Mouse (Mus musculus) heart, embryonic 12.5 days (tissue): ENCODE results near the gene Mid1. TPM values are rescaled to one million over a fixed set of nuclear protein-coding genes. Genes with fewer than 3 reads are reported as not detected.
A peak's percentile ranks its signal among the peaks of the same experiment; 100 is the strongest.

Experiments
- ATAC-seq: fragments of 200-750 bp; cut with Nextera tagmentation; 2 replicates; pipeline ENCODE4 v1.8.0; 2017; ENCODE audit warnings: moderate TSS enrichment, moderate library complexity; ENCODE audit not compliant: insufficient number of reproducible peaks, low FRiP score
- H3K27ac ChIP-seq: fragments of 300-500 bp; sonication (generic); 2 replicates; pipeline ENCODE4 v1.5.1; 2016; ENCODE audit warnings: mild to moderate bottlenecking, moderate library complexity; ENCODE audit not compliant: poor library complexity, severe bottlenecking
- H3K27me3 ChIP-seq: fragments of 300-500 bp; sonication (generic); replicated peaks from 2 replicates; pipeline ENCODE4 v1.6.1; 2016; ENCODE audit warnings: mild to moderate bottlenecking, moderate library complexity
- H3K36me3 ChIP-seq: fragments of 300-500 bp; sonication (generic); 2 replicates; pipeline ENCODE4 v1.6.1; 2016; ENCODE audit warnings: mild to moderate bottlenecking, moderate library complexity
- H3K4me1 ChIP-seq: fragments of 300-500 bp; sonication (generic); replicated peaks from 2 replicates; pipeline ENCODE4 v1.6.1; 2016; ENCODE audit warnings: mild to moderate bottlenecking
- H3K4me2 ChIP-seq: fragments of 300-500 bp; sonication (generic); 2 replicates; pipeline ENCODE4 v1.6.1; 2016; ENCODE audit warnings: mild to moderate bottlenecking, moderate library complexity
- H3K4me3 ChIP-seq: fragments of 300-500 bp; sonication (generic); 2 replicates; pipeline ENCODE4 v1.5.1; 2016; ENCODE audit warnings: mild to moderate bottlenecking
- H3K9ac ChIP-seq: fragments of 300-500 bp; sonication (generic); 2 replicates; pipeline ENCODE4 v1.6.1; 2016; ENCODE audit warnings: mild to moderate bottlenecking, moderate library complexity
- H3K9me3 ChIP-seq: fragments of 300-500 bp; sonication (generic); replicated peaks from 2 replicates; pipeline ENCODE4 v1.6.1; 2016; ENCODE audit warnings: mild to moderate bottlenecking, moderate library complexity
- WGBS: fragments of 180-500 bp; shearing (Covaris S2); methylation state at CpG from one replicate; pipeline ENCODE4 v1.1.7; 2016; 5-methylcytosine and 5-hydroxymethylcytosine counted together
- polyA plus RNA-seq: library from polyadenylated mRNA; unstranded; fragments of >200 nt; fragmentation: Nextera tagmentation; extraction: Ambion mirVana; gene quantifications from 2 replicates; pipeline ENCODE4 v1.2.1, GENCODE M21; 2016

The Mid1 gene
- polyA plus RNA-seq, 1 experiment from 2014 or later, result 7.7 TPM

GRCm38 (mm10) chrX:169883536-169884272, 198.7 kb downstream of the Mid1 start:
- no peak overlapping the region for H3K27ac ChIP-seq
- H3K4me3 ChIP-seq, result no peak overlapping the region
- H3K9ac ChIP-seq, result no peak overlapping the region
- ATAC-seq, result no peak
- peaks cover 5% of the 10 kb centered on the region; the same call in 1 of the 2 replicates for H3K4me1 ChIP-seq
- no peak overlapping the region for H3K4me2 ChIP-seq
- H3K9me3 ChIP-seq, result no peaks in the 10 kb centered on the region
- WGBS, result 55% methylated on average over 8 of the region's 8 CpGs
- H3K27me3 ChIP-seq, result peaks cover 5% of the 10 kb centered on the region; the same call in 1 of the 2 replicates
- no peaks in the 10 kb centered on the region for H3K36me3 ChIP-seq

GRCm38 (mm10) chrX:169890541-169890940, 205.5 kb downstream of the Mid1 start:
- WGBS, result 72% methylated on average over 4 of the region's 4 CpGs
- H3K4me3 ChIP-seq, result no peak overlapping the region
- H3K27ac ChIP-seq, result no peak overlapping the region
- no peaks in the 10 kb centered on the region for H3K36me3 ChIP-seq
- no peak for ATAC-seq
- no peak overlapping the region for H3K4me2 ChIP-seq
- H3K9me3 ChIP-seq, result no peaks in the 10 kb centered on the region
- no peaks in the 10 kb centered on the region for H3K4me1 ChIP-seq
- no peaks in the 10 kb centered on the region for H3K27me3 ChIP-seq
- H3K9ac ChIP-seq, result no peak overlapping the region

GRCm38 (mm10) chrX:169892100-169892499, 207.1 kb downstream of the Mid1 start:
- H3K4me3 ChIP-seq, result no peak overlapping the region

GRCm38 (mm10) chrX:169892631-169893030, 207.6 kb downstream of the Mid1 start:
- no peak overlapping the region for H3K4me2 ChIP-seq
- no peaks in the 10 kb centered on the region for H3K36me3 ChIP-seq
- H3K9me3 ChIP-seq, result no peaks in the 10 kb centered on the region
- H3K27ac ChIP-seq, result no peak overlapping the region
- ATAC-seq, result no peak
- 69% methylated on average over 2 of the region's 2 CpGs for WGBS
- H3K4me1 ChIP-seq, result no peaks in the 10 kb centered on the region
- no peaks in the 10 kb centered on the region for H3K27me3 ChIP-seq
- no peak overlapping the region for H3K9ac ChIP-seq
- H3K4me3 ChIP-seq, result no peak overlapping the region

More at GRCm38 (mm10) chrX:169892100-169892499, 207.1 kb downstream of the Mid1 start:
- Histone ChIP-seq H3K36me3 (no peaks in the 10 kb centered on the region), H3K4me2 (no peak overlapping the region), H3K9ac (no peak overlapping the region), H3K9me3 (no peaks in the 10 kb centered on the region), H3K27ac (no peak overlapping the region), H3K4me1 (no peaks in the 10 kb centered on the region), H3K27me3 (no peaks in the 10 kb centered on the region)
- no peak for ATAC-seq

- Histone ChIP-seq H3K27me3 (no peaks in the 10 kb centered on the region; the same call in 1 of the 2 replicates), H3K4me3 (no peak overlapping the region), H3K4me1 (no peaks in the 10 kb centered on the region), H3K4me2 (no peak overlapping the region), H3K36me3 (no peaks in the 10 kb centered on the region), H3K27ac (peak overlapping the region; percentile 38; the same call in 1 of the 2 replicates), H3K9me3 (no peaks in the 10 kb centered on the region), H3K9ac (no peak overlapping the region)
- WGBS, result 21% methylated on average over 3 of the region's 3 CpGs
- no peak for ATAC-seq
Observed at GRCm38 (mm10) chrX:169899227-169899950, 214.4 kb downstream of the Mid1 start.

- Histone ChIP-seq H3K36me3 (no peaks in the 10 kb centered on the region), H3K9me3 (no peaks in the 10 kb centered on the region), H3K27ac (no peak overlapping the region), H3K27me3 (no peaks in the 10 kb centered on the region; the same call in 1 of the 2 replicates), H3K4me1 (peaks cover 4% of the 10 kb centered on the region; the same call in 1 of the 2 replicates), H3K4me3 (no peak overlapping the region), H3K4me2 (no peak overlapping the region), H3K9ac (no peak overlapping the region)
- ATAC-seq, result no peak
Observed at GRCm38 (mm10) chrX:169902860-169903259, 217.9 kb downstream of the Mid1 start.

GRCm38 (mm10) chrX:169903656-169904055, 218.7 kb downstream of the Mid1 start:
- Histone ChIP-seq H3K36me3 (no peaks in the 10 kb centered on the region), H3K9me3 (no peaks in the 10 kb centered on the region), H3K27me3 (no peaks in the 10 kb centered on the region; the same call in 1 of the 2 replicates), H3K9ac (no peak overlapping the region), H3K4me3 (no peak overlapping the region), H3K4me2 (no peak overlapping the region), H3K4me1 (peaks cover 4% of the 10 kb centered on the region; the same call in 1 of the 2 replicates), H3K27ac (no peak overlapping the region)
- WGBS, result 57% methylated on average over 2 of the region's 2 CpGs
- ATAC-seq, result no peak

- 15% methylated on average over 5 of the region's 5 CpGs for WGBS
Observed at GRCm38 (mm10) chrX:169906054-169906508, 221.1 kb downstream of the Mid1 start.

GRCm38 (mm10) chrX:169909898-169910297, 224.9 kb downstream of the Mid1 start:
- Histone ChIP-seq H3K27ac (no peak overlapping the region), H3K9me3 (no peaks in the 10 kb centered on the region), H3K9ac (no peak overlapping the region), H3K27me3 (no peaks in the 10 kb centered on the region), H3K36me3 (no peaks in the 10 kb centered on the region), H3K4me2 (no peak overlapping the region), H3K4me3 (no peak overlapping the region), H3K4me1 (peaks cover 16% of the 10 kb centered on the region)
- 54% methylated on average over 2 of the region's 2 CpGs for WGBS
- no peak for ATAC-seq

More at GRCm38 (mm10) chrX:169906054-169906508, 221.1 kb downstream of the Mid1 start:
- H3K36me3 ChIP-seq, result no peaks in the 10 kb centered on the region
- H3K9me3 ChIP-seq, result no peaks in the 10 kb centered on the region
- H3K27me3 ChIP-seq, result no peaks in the 10 kb centered on the region; the same call in 1 of the 2 replicates
- no peak overlapping the region for H3K4me3 ChIP-seq
- H3K4me2 ChIP-seq, result peak overlapping the region; percentile 40
- H3K9ac ChIP-seq, result no peak overlapping the region
- H3K4me1 ChIP-seq, result peaks cover 11% of the 10 kb centered on the region
- ATAC-seq, result no peak
- H3K27ac ChIP-seq, result 0 out of 2 replicates have a peak overlapping the region, but pooled peaks have one; percentile 6

- WGBS, result 67% methylated on average over 6 of the region's 6 CpGs
- Histone ChIP-seq H3K27ac (peak overlapping the region; percentile 16; the same call in 1 of the 2 replicates), H3K9ac (no peak overlapping the region), H3K36me3 (no peaks in the 10 kb centered on the region), H3K4me3 (no peak overlapping the region; the same call in 1 of the 2 replicates), H3K4me2 (peak overlapping the region; percentile 11; the same call in 1 of the 2 replicates), H3K9me3 (no peaks in the 10 kb centered on the region), H3K4me1 (peaks cover 10% of the 10 kb centered on the region; the same call in 1 of the 2 replicates), H3K27me3 (peaks cover 4% of the 10 kb centered on the region; the same call in 1 of the 2 replicates)
- peak; percentile 55 for ATAC-seq
Observed at GRCm38 (mm10) chrX:169915738-169916137, 230.7 kb downstream of the Mid1 start.

GRCm38 (mm10) chrX:169922541-169922940, 237.5 kb downstream of the Mid1 start:
- ATAC-seq, result no peak
- H3K27me3 ChIP-seq, result 0 out of 2 replicates have a peak, but pooled peaks cover 6% of the 10 kb centered on the region
- H3K4me2 ChIP-seq, result no peak overlapping the region
- 85% methylated on average over 2 of the region's 2 CpGs for WGBS
- no peak overlapping the region for H3K4me3 ChIP-seq
- no peak overlapping the region for H3K27ac ChIP-seq
- H3K36me3 ChIP-seq, result no peaks in the 10 kb centered on the region
- H3K4me1 ChIP-seq, result peaks cover 5% of the 10 kb centered on the region; the same call in 1 of the 2 replicates
- no peak overlapping the region for H3K9ac ChIP-seq
- no peaks in the 10 kb centered on the region for H3K9me3 ChIP-seq
